Mouse (Mus musculus): Measurements from ENCODE around the gene St6galnac6.

The St6galnac6 gene

DNA sequence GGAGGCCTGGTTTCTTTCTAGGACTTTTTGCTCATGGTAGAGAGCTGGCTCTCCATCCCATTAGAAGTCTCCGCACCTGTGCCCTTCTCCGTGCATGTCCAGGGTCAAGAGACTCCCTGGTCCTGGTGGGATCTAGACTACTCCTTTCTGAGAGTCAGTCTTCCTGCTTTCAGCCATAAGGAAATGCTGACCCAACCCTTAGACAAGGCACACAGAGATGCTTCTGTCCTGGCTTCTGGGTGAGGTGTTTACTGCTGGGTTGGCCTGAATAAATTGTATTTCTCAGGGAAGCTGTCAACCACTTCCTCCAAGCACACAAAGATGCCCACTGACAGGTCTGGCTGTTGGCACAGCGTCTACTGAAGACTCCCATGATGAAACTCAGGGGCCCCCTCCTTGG is at the start of gene St6galnac6:
Gene St6galnac6 (plus strand): TSS at position 301 of the 400 bp plus-strand sequence.
- DNase-seq: no peak

GRCm38 (mm10) chr2:32549764-32550163 is 49.7 kb upstream of the St6galnac6 start:
- peak; percentile 34 to 35 for DNase-seq

DNA sequence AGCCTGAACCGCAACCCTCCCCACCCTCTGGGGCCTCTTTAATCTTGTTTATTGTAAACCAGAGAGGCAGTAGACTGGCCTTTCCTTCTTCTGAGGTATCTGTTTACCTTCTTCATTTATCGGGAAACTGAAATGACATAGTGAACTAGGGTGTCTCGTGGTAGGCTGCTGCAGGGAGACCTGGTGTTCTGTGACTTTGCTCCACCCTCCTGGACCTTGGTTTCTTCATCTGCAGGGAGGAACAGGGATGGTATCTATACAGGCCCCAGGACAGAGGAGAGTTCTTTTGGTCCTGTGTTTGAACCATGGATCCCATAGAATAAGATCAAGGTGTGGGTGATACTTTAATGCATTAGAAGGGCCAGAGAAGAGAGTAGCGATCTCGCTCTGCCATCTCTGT is 48.3 kb upstream of the St6galnac6 start:
- DNase-seq: no peak

- no peak for DNase-seq
Measured at GRCm38 (mm10) chr2:32553592-32554148, 45.8 kb upstream of the St6galnac6 start.

DNA sequence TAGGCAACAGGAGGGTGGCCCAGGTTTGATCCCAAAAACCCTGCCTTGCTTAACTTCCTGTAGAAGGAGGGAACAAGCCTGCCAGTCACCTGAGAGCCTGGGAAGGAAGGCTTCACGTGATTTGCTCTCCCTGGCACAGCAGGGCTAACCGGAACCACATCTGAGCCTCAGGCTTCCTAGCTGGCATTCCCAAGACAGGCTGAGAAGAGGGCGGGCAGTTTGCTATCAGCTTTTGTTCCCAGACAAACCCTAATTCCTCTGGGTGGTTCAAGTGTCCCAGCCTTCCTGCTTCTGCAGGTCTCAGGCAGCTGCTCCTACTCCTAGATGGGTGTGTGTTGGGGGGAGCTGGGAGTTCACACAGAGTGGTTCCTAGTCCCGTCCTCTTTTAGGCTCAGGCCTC is 44.0 kb upstream of the St6galnac6 start:
- DNase-seq: peak in 1 of 2 experiments; percentile 39

DNA sequence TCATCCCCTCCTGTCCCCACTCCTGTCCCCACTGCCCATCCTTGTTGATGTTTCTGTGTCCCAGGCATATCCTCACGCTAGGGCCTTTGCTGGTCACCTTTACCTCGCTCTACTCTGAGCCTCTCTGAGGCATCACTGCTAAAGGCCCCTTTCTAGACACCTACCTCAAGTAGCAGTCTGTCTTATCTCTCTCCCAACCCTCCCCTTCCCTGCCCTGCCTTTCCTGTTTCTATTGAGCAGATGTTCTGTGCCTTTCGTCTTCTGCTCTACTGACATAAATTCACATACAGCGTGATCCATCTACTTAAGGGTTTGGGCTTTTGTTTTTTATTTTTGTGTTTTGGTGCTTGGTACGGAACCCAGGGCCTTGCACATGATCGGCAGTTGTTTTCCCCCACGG is 43.5 kb upstream of the St6galnac6 start:
- DNase-seq: no peak

DNA sequence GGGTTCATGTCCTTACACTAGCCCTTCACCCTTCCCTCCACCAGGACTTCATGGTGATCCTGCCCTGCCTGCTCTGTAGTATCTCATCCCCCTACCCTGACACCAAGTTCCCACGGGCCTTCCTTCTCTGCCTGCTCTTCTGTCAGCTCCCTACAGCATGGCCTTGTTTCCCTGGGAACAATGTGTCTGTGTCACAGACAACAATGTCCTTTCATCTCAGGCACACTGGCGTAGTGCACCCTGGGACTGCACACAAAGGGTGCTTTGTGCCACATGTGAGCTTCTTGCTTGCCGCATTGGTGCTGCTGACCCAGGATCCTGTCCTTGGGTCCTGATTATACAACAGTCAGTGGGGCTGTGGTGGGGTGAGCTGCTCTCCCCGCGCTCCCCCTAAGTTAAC is 39.9 kb upstream of the St6galnac6 start:
- no peak for DNase-seq

GRCm38 (mm10) chr2:32566536-32567063 is 32.9 kb upstream of the St6galnac6 start:
- DNase-seq: peak; percentile 70 to 80

DNA sequence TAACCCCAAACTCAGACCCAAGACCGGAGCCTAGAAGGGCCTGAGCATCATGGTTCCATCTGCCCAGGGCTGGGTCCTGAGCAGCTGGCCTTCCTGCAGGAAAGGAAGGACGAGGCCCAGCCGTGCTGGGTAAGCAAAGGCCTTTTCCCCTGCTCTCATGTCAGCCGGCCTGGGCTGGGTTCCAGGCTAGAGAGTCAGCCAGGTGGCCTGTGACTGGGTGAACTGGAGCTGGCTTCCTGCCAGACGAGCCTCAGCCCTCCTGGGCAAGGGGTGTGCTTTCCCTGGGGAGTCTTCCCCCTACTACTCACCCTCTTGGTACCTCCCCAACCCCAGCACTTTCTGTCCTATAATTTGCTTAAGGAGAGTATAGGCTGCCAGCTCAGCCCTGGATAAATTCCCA is 31.4 kb upstream of the St6galnac6 start:
- DNase-seq: peak; percentile 26 to 35

- no peak for DNase-seq
Measured at GRCm38 (mm10) chr2:32568941-32569340, 30.6 kb upstream of the St6galnac6 start.

- DNase-seq: peak; percentile 91 to 94
Measured at GRCm38 (mm10) chr2:32570698-32571494, 28.6 kb upstream of the St6galnac6 start, which contains the start of gene Dpm2. Gene Dpm2, plus strand, starts transcription at chr2:32570858.

DNA sequence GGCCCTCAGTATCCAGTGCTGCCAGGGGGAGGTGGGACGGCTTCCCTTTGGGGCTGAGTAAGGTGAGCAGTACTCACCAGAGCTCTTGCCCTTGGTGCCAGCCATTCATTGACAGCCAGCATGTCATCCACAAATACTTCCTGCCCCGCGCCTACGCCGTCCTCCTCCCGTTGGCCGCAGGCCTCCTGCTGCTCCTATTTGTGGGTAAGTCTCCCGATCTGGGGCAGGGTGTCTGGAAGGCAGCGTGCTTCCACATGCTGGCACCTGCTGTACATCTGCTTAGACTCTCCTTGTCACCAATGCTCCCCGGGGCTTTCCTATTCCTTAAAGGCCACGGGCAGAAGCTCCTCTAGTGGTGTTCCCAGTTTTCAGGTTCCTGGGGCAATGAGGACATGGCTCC is 27.3 kb upstream of the St6galnac6 start:
- no peak for DNase-seq

- DNase-seq: no peak
Measured at GRCm38 (mm10) chr2:32574497-32574896, 25.0 kb upstream of the St6galnac6 start, which contains the start of gene Pip5kl1. Gene Pip5kl1, plus strand, starts transcription at chr2:32574797.

- DNase-seq: peak; percentile 73 to 74
Measured at GRCm38 (mm10) chr2:32574901-32575585, 24.5 kb upstream of the St6galnac6 start.

DNA sequence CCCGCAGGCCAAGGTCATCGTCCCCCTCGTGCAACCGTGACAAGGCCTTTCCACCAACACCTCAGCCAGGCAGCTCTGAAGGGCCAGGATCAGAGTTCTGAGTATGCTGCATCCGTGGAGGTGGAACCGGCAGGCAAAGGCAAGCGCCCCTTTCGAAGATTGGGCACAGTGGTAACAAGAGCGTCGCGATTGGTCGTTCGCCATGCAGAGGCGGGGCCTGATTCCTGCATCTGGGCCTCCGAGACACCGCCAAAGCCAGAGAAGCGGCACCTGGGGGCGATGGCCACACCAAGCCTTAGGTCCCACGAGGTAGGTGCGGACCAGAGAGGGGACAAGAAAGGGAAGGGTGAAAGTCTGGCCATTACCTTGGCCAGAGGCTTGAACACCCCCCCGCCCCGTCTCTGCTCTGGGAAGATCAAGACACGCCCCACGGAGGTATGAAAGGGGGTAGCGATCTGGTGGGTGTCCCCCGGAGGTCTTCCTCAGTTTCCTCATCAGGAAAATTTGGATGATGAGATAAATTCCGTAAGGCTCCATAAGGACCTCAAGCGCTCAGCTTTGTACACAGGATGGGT is 23.8 kb upstream of the St6galnac6 start, which contains the start of gene 9430097D07Rik:
Gene 9430097D07Rik (minus strand): TSS at position 99 of the 575 bp plus-strand sequence.
- peak; percentile 60 to 71 for DNase-seq

DNA sequence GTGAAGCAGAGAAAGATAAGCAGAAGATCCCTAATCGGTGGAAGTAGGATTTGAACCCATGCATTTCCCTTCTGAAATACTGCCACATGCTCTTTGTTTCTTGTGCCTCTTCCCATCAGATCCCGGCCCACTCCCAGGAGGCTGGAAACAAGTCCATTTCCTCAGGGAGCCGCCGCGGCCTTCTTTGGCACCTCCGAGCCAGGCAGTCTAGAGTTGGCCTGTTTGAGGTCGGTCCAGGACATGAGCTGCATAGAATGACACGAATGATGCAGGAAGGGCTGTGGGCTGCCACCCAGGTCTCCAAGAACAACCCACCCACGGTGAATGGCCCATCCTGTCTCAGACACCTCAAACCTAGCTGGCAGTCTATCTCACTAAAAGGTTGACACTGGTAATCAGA is 23.0 kb upstream of the St6galnac6 start:
- no peak for DNase-seq

GRCm38 (mm10) chr2:32578146-32579046 is 21.1 kb upstream of the St6galnac6 start:
- DNase-seq: peak; percentile 61 to 73

- peak; percentile 69 to 73 for DNase-seq
Measured at GRCm38 (mm10) chr2:32581450-32582095, 17.9 kb upstream of the St6galnac6 start.

GRCm38 (mm10) chr2:32582830-32583799 is 16.4 kb upstream of the St6galnac6 start:
- peak; percentile 81 to 86 for DNase-seq

DNA sequence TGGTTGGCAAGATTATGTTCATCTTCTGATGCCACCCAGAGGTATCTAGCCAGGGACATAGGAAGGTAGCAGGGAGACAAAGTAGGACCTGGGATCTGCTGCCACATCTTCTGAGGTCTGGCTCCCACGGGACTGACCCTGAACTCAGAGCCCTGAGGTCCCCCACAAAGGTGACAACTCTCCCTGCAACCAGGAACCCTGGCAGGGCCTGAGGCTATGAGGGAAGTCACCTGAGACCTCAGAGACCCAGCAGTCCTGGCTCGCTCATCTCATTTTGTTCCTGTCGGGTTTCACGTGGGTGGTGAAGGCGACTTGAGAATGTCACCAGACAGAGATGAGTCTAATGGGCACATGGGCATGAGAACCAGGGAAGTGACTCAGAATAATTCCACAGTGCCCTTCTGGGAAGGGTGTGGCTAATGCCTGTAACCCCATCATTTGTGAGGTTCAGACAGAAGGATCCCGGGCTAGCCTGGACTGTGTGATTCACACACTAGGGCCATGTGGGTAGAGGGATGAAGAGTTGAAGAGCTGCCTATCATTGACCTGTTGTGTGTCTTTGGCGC is 14.3 kb upstream of the St6galnac6 start:
- DNase-seq: no peak
